Mouse (Mus musculus): ENCODE data around the gene Sft2d1. TPM values are rescaled to one million over a fixed set of nuclear protein-coding genes. Genes with fewer than 3 reads are reported as not detected.
"Not testable (repeated sequence)": the region's sequence is repeated elsewhere in the genome, so short reads cannot be mapped to it uniquely, and the experiment has no call there.

Gene Sft2d1
- 67.1 and 67.3 TPM in 2 replicates for polyA plus RNA-seq (2014; fragmentation: Nextera tagmentation; extraction: Ambion mirVana)

- DNase-seq (ENCODE audit: low spot score) (peak; percentile 97), ATAC-seq (ENCODE audit: insufficient read depth, low FRiP score, low TSS enrichment) (peak; percentile 93)
- under 1% methylated on average over 38 of the region's 54 CpGs for WGBS
- Histone ChIP-seq H3K27ac (ENCODE audit: low read depth, low read length) (peak within 1 kb of the TSS; percentile 74), H3K4me3 (ENCODE audit: low read depth, low read length) (peak within 1 kb of the TSS; percentile 79), H3K9ac (ENCODE audit: low read length) (peak within 1 kb of the TSS; percentile 64), H3K27me3 (ENCODE audit: control insufficient read depth, insufficient read depth, low read length) (no peaks in the 10 kb centered on the region), H3K9me3 (ENCODE audit: control insufficient read depth, low read length) (no peaks in the 10 kb centered on the region), H3K4me2 (ENCODE audit: low read depth) (peak within 1 kb of the TSS; percentile 53), H3K4me1 (ENCODE audit: control insufficient read depth, insufficient read depth, low read length) (peaks cover 10% of the 10 kb centered on the region), H3K36me3 (ENCODE audit: control insufficient read depth, insufficient read depth, low read length) (no peaks in the 10 kb centered on the region)
Observed at GRCm38 (mm10) chr17:8310838-8311614, at the start of gene Sft2d1. TSS of gene Sft2d1 (plus strand) at chr17:8311102.

GRCm38 (mm10) chr17:8264638-8265037 lies 46.3 kb upstream of the Sft2d1 start:
- H3K27me3 ChIP-seq (ENCODE audit: control insufficient read depth, insufficient read depth, low read length); H3K4me2 ChIP-seq (ENCODE audit: low read depth); H3K4me1 ChIP-seq (ENCODE audit: control insufficient read depth, insufficient read depth, low read length); H3K4me3 ChIP-seq (ENCODE audit: low read depth, low read length); H3K9ac ChIP-seq (ENCODE audit: low read length); ATAC-seq (ENCODE audit: insufficient read depth, low FRiP score, low TSS enrichment); H3K36me3 ChIP-seq (ENCODE audit: control insufficient read depth, insufficient read depth, low read length); H3K27ac ChIP-seq (ENCODE audit: low read depth, low read length); H3K9me3 ChIP-seq (ENCODE audit: control insufficient read depth, low read length): not testable (repeated sequence)
- WGBS = 28% methylated on average over 7 of the region's 7 CpGs
- peak; percentile 50 for DNase-seq (ENCODE audit: low spot score)

- no peak for ATAC-seq (ENCODE audit: insufficient read depth, low FRiP score, low TSS enrichment)
- Histone ChIP-seq H3K4me2 (ENCODE audit: low read depth) (no peak overlapping the region), H3K27me3 (ENCODE audit: control insufficient read depth, insufficient read depth, low read length) (no peaks in the 10 kb centered on the region), H3K27ac (ENCODE audit: low read depth, low read length) (no peak overlapping the region), H3K36me3 (ENCODE audit: control insufficient read depth, insufficient read depth, low read length) (no peaks in the 10 kb centered on the region), H3K9ac (ENCODE audit: low read length) (no peak overlapping the region), H3K4me1 (ENCODE audit: control insufficient read depth, insufficient read depth, low read length) (no peaks in the 10 kb centered on the region), H3K4me3 (ENCODE audit: low read depth, low read length) (no peak overlapping the region), H3K9me3 (ENCODE audit: control insufficient read depth, low read length) (no peaks in the 10 kb centered on the region)
- DNase-seq (ENCODE audit: low spot score) = no peak
- 54% methylated on average over 6 of the region's 6 CpGs for WGBS
Observed at GRCm38 (mm10) chr17:8272054-8272749, 38.7 kb upstream of the Sft2d1 start.

GRCm38 (mm10) chr17:8272951-8273350 lies 38.0 kb upstream of the Sft2d1 start:
- Histone ChIP-seq H3K27me3 (ENCODE audit: control insufficient read depth, insufficient read depth, low read length) (no peaks in the 10 kb centered on the region), H3K4me2 (ENCODE audit: low read depth) (no peak overlapping the region), H3K9ac (ENCODE audit: low read length) (no peak overlapping the region), H3K9me3 (ENCODE audit: control insufficient read depth, low read length) (no peaks in the 10 kb centered on the region), H3K4me3 (ENCODE audit: low read depth, low read length) (no peak overlapping the region), H3K4me1 (ENCODE audit: control insufficient read depth, insufficient read depth, low read length) (no peaks in the 10 kb centered on the region), H3K36me3 (ENCODE audit: control insufficient read depth, insufficient read depth, low read length) (no peaks in the 10 kb centered on the region), H3K27ac (ENCODE audit: low read depth, low read length) (no peak overlapping the region)
- no peak for ATAC-seq (ENCODE audit: insufficient read depth, low FRiP score, low TSS enrichment)
- no peak for DNase-seq (ENCODE audit: low spot score)
- WGBS = 76% methylated on average over 6 of the region's 6 CpGs

DNA sequence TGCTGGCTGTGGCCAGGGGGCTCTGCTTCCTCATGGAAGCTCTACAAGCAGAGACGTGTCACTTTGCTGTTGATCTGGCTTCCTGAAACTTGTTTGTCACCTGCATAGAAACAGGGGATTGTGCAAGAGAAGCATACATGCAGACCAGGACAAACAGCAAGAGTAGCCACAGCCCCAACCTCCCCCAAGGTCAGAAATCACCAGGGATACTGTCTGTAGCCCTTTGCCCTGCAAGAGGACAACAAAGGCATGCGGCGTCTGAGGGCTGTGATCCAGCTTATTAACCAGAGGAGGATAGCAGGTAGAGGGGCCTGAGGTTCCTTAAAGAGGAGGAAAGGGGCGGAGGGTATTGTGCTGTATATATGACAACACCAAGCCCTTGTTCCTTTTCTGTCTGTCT lies 34.8 kb upstream of the Sft2d1 start:
- Histone ChIP-seq H3K9me3 (ENCODE audit: control insufficient read depth, low read length) (no peaks in the 10 kb centered on the region), H3K27me3 (ENCODE audit: control insufficient read depth, insufficient read depth, low read length) (no peaks in the 10 kb centered on the region; the same call in 1 of the 2 replicates), H3K9ac (ENCODE audit: low read length) (no peak overlapping the region), H3K4me2 (ENCODE audit: low read depth) (no peak overlapping the region), H3K4me3 (ENCODE audit: low read depth, low read length) (no peak overlapping the region), H3K27ac (ENCODE audit: low read depth, low read length) (no peak overlapping the region), H3K4me1 (ENCODE audit: control insufficient read depth, insufficient read depth, low read length) (no peaks in the 10 kb centered on the region), H3K36me3 (ENCODE audit: control insufficient read depth, insufficient read depth, low read length) (no peaks in the 10 kb centered on the region)
- 80% methylated on average over 4 of the region's 4 CpGs for WGBS
- no peak for DNase-seq (ENCODE audit: low spot score)
- ATAC-seq (ENCODE audit: insufficient read depth, low FRiP score, low TSS enrichment) = no peak

- no peaks in the 10 kb centered on the region; the same call in 1 of the 2 replicates for H3K27me3 ChIP-seq (ENCODE audit: control insufficient read depth, insufficient read depth, low read length)
- H3K4me3 ChIP-seq (ENCODE audit: low read depth, low read length) = no peak overlapping the region
- H3K4me1 ChIP-seq (ENCODE audit: control insufficient read depth, insufficient read depth, low read length) = no peaks in the 10 kb centered on the region
- H3K9me3 ChIP-seq (ENCODE audit: control insufficient read depth, low read length) = no peaks in the 10 kb centered on the region
- H3K4me2 ChIP-seq (ENCODE audit: low read depth) = no peak overlapping the region
- no peak for DNase-seq (ENCODE audit: low spot score)
- WGBS = 76% methylated on average over 7 of the region's 7 CpGs
- H3K36me3 ChIP-seq (ENCODE audit: control insufficient read depth, insufficient read depth, low read length) = no peaks in the 10 kb centered on the region
- H3K9ac ChIP-seq (ENCODE audit: low read length) = no peak overlapping the region
- ATAC-seq (ENCODE audit: insufficient read depth, low FRiP score, low TSS enrichment) = no peak
- H3K27ac ChIP-seq (ENCODE audit: low read depth, low read length) = no peak overlapping the region
Observed at GRCm38 (mm10) chr17:8276680-8277079, 34.2 kb upstream of the Sft2d1 start.

- Histone ChIP-seq H3K27ac (ENCODE audit: low read depth, low read length) (no peak overlapping the region), H3K36me3 (ENCODE audit: control insufficient read depth, insufficient read depth, low read length) (no peaks in the 10 kb centered on the region), H3K27me3 (ENCODE audit: control insufficient read depth, insufficient read depth, low read length) (no peaks in the 10 kb centered on the region; the same call in 1 of the 2 replicates), H3K4me3 (ENCODE audit: low read depth, low read length) (no peak overlapping the region), H3K4me1 (ENCODE audit: control insufficient read depth, insufficient read depth, low read length) (no peaks in the 10 kb centered on the region), H3K4me2 (ENCODE audit: low read depth) (no peak overlapping the region), H3K9me3 (ENCODE audit: control insufficient read depth, low read length) (no peaks in the 10 kb centered on the region), H3K9ac (ENCODE audit: low read length) (no peak overlapping the region)
- WGBS = 84% methylated on average over 3 of the region's 3 CpGs
- ATAC-seq (ENCODE audit: insufficient read depth, low FRiP score, low TSS enrichment) (no peak), DNase-seq (ENCODE audit: low spot score) (no peak)
Observed at GRCm38 (mm10) chr17:8277266-8277665, 33.6 kb upstream of the Sft2d1 start.

DNA sequence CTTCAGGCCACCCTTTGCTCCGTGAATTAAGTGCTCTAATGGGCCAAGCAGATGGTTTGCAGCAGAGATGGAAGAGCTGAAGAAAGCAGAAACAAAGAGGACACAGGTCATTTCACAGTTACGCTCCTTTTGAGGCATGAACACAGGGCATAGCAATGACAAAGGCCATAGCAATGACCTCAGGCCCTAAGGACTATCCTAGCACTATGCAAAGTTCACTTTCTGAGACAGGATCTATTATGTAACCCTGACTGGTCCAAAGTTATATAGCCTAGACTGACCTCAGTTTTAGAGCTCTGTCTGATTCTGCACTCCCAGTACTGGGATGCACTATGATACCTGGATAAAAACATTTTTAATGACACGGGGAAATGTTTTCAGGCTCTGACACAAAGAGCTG lies 32.5 kb upstream of the Sft2d1 start:
- 47% methylated on average over 3 of the region's 3 CpGs for WGBS

More for the DNA sequence above, 32.5 kb upstream of the Sft2d1 start:
- DNase-seq (ENCODE audit: low spot score) (no peak), ATAC-seq (ENCODE audit: insufficient read depth, low FRiP score, low TSS enrichment) (no peak)
- H3K27ac ChIP-seq (ENCODE audit: low read depth, low read length) = no peak overlapping the region
- no peaks in the 10 kb centered on the region; the same call in 1 of the 2 replicates for H3K27me3 ChIP-seq (ENCODE audit: control insufficient read depth, insufficient read depth, low read length)
- peaks cover 3% of the 10 kb centered on the region; the same call in 1 of the 2 replicates for H3K4me1 ChIP-seq (ENCODE audit: control insufficient read depth, insufficient read depth, low read length)
- H3K4me3 ChIP-seq (ENCODE audit: low read depth, low read length) = no peak overlapping the region
- H3K36me3 ChIP-seq (ENCODE audit: control insufficient read depth, insufficient read depth, low read length) = no peaks in the 10 kb centered on the region
- no peak overlapping the region for H3K4me2 ChIP-seq (ENCODE audit: low read depth)
- no peak overlapping the region for H3K9ac ChIP-seq (ENCODE audit: low read length)
- H3K9me3 ChIP-seq (ENCODE audit: control insufficient read depth, low read length) = no peaks in the 10 kb centered on the region

Data from neural tube, embryonic 11.5 days (tissue).